Mouse (Mus musculus): ENCODE measurements around the gene Vmn2r56.
"Not testable (repeated sequence)": the region's sequence is repeated elsewhere in the genome, so short reads cannot be mapped to it uniquely, and the experiment has no call there.

Gene Vmn2r56

GRCm38 (mm10) chr7:12734904-12735303 lies at the start of gene Vmn2r56:
Vmn2r56 (minus strand) TSS chr7:12735004.
- no peak for DNase-seq (ENCODE audit: low read depth, low spot score)

- peak; percentile 89 for DNase-seq (ENCODE audit: low read depth, low spot score)
Observed at GRCm38 (mm10) chr7:12780151-12780830, 45.5 kb upstream of the Vmn2r56 start.

GRCm38 (mm10) chr7:12779782-12780150 lies 45.0 kb upstream of the Vmn2r56 start:
- DNase-seq (ENCODE audit: low read depth, low spot score), result no peak

GRCm38 (mm10) chr7:12779141-12779540 lies 44.3 kb upstream of the Vmn2r56 start:
- no peak for DNase-seq (ENCODE audit: low read depth, low spot score)

GRCm38 (mm10) chr7:12774606-12775005 lies 39.8 kb upstream of the Vmn2r56 start:
- no peak for DNase-seq (ENCODE audit: low read depth, low spot score)

- no peak for DNase-seq (ENCODE audit: low read depth, low spot score)
Observed at GRCm38 (mm10) chr7:12774111-12774510, 39.3 kb upstream of the Vmn2r56 start.

- DNase-seq (ENCODE audit: low read depth, low spot score), result no peak
Observed at GRCm38 (mm10) chr7:12749431-12750198, 14.8 kb upstream of the Vmn2r56 start.

- not testable (repeated sequence) for DNase-seq (ENCODE audit: low read depth, low spot score)
Observed at GRCm38 (mm10) chr7:12684903-12685302, 49.9 kb downstream of the Vmn2r56 start, which contains the start of gene Vmn2r55. Vmn2r55 (minus strand) TSS chr7:12685003.

GRCm38 (mm10) chr7:12640219-12640618 lies 94.6 kb downstream of the Vmn2r56 start, which contains the start of gene Vmn2r54:
Vmn2r54 (minus strand) TSS chr7:12640319.
- DNase-seq (ENCODE audit: low read depth, low spot score), result not testable (repeated sequence)

Measured in forelimb bud, embryonic 11.5 days (tissue).